Mouse (Mus musculus) yolk sac, embryonic 10.5 days (tissue): ENCODE results near the gene BC030867.
"Not testable (repeated sequence)": the region's sequence is repeated elsewhere in the genome, so short reads cannot be mapped to it uniquely, and the experiment has no call there.

ENCODE experiments used
- DNase-seq: peaks from one replicate; pipeline ENCODE4 v3.0.0-alpha.2; 2017; ENCODE audit warnings: low spot score

Gene BC030867

DNA sequence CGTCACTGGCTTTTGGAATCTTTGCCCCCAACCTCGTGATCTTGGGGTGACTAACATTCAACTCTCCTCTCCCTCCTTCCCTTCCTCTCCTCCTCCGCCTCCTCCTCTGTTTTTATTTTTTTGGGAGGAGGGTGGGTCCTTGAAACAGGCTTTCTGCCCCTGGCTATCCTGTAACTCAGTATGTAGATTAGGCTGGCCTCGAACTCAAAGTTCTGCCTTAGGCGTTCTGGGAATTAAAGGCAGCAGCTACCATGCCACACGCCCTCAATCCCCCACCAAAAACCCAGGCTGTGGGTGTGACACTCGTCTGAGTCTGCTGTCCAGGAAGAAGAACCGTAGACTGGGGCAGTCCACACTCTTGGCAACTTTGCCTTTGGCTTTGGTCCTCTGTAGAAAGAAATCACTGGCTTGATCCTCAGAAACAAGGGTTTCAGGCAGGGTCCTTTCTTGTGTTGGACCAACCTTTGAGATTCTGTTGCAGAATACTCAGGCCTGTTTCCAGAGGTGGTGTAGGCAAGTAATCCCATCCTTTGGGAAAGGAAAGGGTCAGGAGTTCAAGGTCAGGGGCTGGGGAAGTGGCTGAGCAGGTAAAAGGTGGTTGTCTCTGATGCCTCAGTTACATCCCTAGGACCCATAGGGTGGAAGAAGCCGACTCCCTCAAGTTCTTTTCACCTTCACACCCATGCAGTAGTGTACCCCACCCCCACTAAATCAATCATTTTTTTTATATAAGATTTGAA, 839 bp downstream of the BC030867 start:
- DNase-seq: no peak

DNA sequence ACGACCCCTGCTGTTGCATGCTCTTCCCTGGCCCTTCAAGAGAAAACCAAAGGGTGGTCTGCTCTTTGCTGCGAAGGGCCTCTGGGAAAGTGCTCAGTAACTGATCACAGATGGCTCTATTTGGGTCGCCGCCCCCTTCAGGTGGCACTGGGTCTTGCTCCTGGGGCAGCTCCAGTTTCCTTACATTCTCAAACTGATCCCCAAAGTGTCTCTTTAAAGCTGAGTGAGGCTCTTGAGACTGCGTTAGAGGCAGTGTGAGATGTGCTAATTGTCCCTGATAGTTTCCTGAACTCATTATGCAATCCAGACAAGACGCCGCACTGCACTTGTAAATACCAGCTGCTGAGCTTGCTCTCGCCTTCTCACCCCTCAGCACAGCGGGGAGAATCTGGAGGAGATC, 8.8 kb downstream of the BC030867 start:
- DNase-seq: no peak

DNA sequence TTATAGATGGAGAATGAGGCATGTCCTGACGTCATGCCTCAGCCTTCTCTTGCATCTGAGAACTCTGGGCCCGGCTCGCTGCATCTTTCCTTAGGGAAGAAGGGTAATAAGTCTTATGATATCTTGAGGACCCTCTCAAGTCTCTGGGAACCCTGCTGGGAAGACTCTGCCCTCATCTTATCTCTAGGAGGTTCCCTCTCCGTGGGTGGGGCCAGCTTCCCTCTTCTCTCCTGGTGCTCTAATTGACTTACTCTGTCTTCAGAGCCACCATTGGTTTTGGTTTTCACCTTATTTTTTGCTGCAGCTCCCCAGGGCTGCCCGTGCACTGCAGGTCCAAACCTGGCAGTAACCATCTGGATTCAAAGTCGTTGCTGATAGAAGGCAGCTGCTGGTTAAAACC, 9.4 kb downstream of the BC030867 start:
- no peak for DNase-seq

DNA sequence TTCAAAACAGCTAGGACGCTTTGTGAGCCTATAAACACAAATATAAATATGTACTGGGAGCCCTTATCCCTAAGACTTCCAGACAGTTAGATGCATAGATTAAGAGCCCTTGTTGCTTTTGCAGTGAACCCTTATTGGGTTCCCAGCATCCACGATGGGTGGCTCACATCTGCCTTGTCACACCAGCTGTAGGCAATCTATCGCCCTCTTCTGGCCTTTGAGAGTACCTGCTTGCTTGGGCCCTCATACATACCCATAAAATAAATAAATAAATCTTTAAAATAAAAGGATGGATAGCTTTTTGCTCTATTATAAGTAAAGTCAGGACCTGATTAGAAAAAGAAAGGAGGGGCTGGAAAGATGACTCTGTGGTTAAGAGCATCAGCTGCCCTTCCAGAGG, 9.8 kb downstream of the BC030867 start:
- no peak for DNase-seq

DNA sequence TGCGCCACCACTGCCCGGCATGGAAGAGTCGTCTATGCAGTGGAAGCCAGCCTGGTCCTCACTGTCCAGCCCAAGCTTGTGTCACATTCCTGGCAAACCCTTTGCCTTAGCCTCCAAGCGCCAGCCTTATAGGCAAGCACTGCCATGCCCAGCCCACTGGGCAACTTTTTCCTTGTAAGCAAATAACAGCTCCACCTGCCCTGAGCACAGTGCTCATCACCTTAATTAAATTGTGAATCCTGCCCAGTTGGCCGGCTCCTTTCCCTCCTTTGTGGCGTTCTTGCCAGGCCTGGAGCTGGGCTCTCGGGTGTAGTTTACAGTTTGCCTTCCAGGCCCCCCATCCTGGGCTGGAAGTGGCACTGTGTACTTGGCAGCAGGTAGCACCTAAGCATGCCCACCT, 14.5 kb downstream of the BC030867 start:
- DNase-seq: no peak

DNA sequence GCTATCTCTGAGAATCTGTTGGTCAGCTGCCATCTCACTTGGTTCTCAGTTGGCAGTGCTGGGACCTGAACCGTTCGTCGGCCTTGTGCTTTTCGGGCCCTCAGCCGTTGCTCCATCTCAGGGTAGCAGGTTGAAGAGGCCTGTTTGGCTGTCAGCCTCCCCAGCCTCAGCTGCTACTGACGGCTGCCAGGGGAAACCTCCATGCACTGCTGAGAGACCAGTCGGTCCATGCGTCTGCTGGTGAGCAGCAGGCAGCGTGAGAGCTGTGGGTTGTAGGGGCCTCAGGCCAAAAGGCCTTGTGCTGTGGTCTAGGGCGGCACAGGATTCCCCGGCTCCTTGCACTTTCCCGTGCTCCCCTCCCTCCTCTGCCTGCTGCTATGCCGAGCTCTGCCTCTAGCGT, 17.1 kb downstream of the BC030867 start:
- no peak for DNase-seq

DNA sequence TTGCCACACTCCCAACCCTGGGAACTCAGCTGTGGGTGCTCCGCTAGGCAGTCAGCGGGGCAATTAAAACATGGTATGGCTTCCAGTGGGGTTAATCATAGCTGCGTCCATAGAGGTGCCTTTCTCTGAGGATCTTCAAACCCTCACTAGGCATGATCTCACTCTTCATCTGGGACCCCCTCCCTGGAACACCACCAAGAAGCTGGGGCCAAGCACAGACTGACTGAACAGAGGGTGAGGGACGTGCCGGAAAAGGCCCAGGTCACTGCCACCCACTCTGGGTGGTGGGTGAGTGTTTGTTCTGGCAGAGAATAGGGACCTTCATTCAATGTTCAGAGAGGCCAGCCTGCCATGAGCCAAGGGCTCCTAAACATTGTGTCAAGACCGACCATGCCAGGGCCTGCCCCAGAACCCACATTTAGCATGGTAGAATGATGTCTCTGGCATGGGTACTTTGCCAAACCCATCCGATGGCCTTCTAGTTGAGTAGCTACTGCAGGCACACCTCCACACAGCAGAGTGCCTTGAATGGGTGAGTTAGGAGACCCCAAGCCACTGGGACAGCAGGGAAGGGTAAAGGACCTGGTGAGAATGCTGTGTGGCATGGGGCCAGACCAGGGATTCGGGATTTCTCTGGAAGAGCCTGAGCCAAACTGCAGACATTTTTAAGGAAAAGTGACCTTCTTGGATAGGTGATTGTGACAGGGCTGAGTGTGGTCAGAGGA, 18.1 kb downstream of the BC030867 start:
- no peak for DNase-seq

DNA sequence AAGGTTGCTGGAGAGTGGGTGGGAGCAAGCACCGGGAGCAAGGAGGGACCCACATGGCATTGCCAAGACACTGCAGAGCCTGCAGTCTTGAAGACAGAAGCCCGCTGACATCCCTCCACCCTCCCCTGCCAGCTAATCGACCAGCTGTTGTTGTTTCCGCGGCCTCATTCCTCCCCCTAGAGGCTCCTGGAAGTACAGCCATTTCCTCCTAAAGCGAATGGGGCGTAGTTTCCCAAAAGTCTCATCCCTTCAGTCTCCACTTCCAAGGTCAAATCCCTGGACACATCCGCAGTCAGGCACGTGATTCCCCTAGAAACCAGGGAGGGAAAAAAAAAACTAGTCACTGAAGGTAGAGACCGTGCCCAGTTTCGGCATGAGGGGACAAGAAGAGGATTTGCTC, 18.8 kb downstream of the BC030867 start:
- peak; percentile 47 for DNase-seq

DNA sequence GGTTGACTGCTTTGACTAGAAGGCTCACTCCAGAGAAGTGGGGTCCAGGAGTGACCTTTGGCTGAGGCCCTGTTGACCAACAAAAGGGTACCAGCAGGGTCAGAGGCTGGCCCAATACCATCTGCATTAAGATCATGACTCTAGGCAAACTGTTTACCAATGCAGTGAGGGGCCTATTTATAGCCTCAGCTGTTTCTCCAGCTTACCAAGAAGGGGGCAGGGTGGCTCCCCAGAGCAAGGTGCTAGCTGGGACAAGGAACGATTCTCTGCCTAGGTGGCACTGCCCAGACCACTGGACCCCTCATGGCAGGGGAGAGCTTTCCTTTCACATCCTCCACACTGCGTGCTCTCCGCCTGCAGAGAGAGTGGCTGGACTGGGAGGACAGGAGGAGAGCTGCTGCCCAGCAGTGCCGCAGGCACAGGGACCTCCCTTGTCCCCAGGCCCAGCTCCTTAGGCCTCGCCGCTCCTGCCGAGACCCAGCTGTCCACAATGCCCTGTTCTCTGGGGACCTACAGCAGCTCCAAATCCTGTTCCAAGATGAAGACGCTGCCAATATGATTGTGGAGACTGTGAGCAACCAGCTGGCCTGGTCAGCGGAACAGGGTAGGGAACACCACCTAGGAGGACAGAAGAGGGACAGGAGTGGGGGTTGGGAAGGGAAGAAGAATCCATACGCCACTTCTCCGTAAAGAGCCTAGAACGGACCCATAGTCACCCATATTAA, 20.0 kb downstream of the BC030867 start, which contains the start of gene Asb16:
Gene Asb16 (plus strand): TSS at position 224 of the 725 bp plus-strand sequence.
- DNase-seq: no peak

DNA sequence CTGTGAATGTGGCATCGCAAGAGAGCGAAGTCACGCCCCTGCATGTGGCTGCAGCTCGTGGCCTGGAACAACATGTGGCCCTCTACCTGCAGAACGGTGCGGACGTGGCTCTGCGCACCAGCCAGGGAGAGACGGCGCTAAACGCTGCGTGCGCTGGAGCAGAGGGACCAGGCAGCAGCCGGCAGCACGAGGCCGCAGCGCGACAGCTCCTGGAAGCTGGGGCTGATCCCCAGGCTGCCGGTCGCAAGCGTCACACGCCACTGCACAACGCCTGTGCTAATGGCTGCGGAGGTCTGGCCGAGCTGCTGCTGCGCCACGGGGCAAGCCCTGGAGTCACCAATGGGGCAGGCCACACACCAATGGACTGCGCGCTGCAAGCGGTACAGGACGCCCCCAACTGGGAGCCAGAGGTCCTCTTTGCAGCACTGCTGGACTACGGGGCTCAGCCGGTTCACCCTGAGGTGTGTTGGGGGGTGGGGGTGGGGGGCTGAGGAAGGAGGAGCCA, 27.8 kb downstream of the BC030867 start:
- peak; percentile 57 for DNase-seq

DNA sequence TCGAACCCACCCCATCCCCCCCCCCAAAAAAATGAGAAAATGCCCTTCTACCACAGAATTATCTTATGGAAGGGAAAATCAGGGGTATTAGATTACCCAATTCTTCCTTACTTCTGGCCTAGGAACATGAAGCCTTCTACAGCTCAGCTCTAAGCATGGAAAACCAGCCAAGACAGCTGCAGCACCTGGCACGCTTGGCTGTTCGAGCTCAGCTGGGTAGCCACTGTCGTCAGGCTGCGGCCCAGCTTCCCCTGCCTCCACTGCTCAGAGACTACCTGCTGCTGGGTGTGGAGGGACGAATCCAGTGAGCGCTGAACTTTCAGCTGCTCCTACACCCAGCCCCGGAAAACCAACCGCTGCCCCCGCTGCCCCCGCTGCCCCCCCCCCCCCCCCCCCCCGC, 29.1 kb downstream of the BC030867 start:
- no peak for DNase-seq

DNA sequence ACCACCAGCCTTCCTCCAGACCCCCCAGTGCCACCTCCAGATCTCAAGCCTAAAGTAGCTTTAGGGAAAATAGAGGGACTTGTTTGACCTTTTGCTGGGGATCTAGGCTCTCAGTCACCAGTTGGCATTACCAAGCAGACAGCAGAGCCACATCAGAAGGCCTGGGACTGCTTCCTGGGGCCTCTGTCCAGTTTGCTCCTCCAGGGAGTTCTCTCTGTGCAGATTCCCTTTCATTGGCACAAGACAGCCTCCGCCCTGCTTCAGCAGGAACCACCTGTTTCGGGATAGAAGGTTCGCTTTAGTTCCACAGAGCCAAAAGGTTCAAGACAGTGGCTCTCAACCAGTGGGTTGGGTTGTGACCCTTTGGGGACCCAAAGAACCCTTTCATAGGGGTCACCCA, 30.9 kb downstream of the BC030867 start:
- no peak for DNase-seq

DNA sequence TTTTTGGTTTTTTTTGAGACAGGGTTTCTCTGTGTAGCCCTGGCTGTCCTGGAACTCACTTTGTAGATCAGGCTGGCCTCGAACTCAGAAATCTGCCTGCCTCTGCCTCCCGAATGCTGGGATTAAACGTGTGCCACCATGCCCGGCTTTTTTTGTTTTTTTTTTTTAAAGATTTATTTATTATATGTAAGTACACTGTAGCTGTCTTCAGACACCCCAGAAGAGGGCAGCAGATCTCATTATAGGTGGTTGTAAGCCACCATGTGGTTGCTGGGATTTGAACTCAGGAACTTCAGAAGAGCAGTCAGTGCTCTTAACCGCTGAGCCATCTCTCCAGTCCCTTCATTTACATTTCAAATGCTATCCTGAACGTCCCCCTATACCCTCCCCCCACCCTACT, 31.6 kb downstream of the BC030867 start:
- DNase-seq: not testable (repeated sequence)

DNA sequence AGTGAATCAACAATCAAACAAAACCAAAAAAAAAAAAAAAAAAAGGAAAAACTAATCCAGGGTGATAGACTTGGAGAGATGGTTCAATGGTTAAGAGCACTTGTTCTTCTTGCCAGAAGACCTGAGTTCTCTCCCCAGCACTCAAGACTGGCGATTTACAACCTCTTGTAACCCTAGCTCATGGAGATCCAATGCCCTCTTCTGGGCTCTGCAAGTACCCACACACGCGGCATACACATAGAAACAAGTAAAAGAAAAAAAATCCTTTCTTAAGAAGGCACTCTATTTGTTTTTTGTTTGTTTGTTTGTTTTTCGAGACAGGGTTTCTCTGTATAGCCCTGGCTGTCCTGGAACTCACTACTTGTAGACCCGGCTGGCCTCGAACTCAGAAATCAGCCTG, 35.2 kb downstream of the BC030867 start:
- DNase-seq: no peak

DNA sequence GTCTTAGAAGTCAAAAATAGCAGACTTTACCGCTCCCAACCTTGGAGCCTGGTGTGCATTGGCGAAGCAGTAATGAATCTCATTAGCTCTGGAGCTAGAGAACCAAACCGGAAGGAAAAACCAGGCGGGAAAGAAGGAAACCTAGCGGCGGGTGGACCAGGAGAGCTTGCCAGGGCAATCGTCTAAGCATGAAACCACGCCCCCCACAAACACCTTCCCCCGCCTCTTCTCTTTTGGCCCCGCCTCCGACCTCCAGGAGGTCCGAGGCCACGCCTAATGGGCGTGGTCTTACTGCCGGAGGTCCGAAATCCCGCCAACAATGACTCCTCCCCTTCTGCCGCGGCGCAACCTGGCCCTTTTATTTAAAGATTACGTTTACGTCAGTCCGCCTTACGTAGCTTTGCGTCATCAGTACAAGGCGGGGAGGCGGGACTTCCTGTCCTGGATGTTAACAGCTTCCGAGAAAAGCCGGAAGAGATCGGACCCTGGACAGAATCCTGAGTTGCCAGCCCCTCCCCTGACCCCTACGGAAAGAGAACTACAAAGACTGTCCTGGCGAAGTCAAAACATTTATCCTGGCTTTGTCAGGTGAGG, 35.9 kb downstream of the BC030867 start, which contains the start of gene Tmub2:
Gene Tmub2 (plus strand): TSS at position 431 of the 594 bp plus-strand sequence.
- peak; percentile 98 for DNase-seq

DNA sequence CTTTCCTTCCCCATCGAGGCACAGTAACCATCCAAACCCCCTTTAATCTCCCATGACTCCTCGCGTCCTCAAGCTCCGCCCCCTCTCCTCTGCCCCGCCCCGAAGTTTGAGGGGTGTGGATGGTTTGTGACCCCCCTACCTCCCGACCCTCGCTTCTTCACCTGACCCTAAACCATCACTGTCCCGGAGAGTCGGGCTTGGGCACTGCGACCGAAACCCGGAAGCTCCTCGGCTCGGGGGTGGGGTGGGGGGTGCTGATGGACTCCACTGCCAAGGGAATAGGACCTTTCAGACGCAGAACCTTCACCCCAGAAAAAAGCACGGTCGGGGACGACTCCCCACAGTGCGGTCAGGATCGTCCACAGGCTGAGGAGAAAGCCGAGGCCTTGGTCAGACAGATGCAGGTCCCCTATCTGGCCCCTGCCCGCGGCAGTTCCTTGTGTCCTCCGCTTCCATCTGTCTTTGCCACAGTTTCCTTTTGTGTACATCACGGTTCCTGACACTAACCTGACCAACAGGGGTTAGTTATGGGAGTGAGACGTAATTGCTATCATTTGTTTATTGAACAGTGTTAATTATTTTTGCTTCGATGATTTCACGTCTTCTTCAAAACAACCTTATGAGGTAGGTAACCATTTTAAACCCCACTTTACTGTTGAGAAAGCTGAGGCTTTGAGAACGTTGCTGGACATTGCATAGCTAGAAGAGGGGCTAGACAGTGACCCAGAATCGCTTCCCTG, 36.6 kb downstream of the BC030867 start:
- DNase-seq: no peak

DNA sequence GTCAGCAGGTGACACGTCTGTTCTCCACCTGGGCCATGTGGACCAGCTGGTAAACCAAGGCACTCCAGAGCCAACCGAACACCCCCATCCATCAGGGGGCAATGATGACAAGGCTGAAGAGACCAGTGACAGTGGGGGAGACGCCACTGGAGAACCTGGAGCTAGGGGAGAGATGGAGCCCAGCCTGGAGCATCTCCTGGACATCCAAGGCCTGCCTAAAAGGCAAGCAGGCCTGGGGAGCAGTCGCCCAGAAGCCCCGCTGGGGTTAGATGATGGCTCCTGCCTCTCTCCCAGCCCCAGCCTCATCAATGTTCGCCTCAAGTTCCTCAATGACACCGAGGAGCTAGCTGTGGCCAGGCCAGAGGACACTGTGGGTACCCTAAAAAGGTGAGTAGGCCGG, 38.8 kb downstream of the BC030867 start:
- DNase-seq: no peak

DNA sequence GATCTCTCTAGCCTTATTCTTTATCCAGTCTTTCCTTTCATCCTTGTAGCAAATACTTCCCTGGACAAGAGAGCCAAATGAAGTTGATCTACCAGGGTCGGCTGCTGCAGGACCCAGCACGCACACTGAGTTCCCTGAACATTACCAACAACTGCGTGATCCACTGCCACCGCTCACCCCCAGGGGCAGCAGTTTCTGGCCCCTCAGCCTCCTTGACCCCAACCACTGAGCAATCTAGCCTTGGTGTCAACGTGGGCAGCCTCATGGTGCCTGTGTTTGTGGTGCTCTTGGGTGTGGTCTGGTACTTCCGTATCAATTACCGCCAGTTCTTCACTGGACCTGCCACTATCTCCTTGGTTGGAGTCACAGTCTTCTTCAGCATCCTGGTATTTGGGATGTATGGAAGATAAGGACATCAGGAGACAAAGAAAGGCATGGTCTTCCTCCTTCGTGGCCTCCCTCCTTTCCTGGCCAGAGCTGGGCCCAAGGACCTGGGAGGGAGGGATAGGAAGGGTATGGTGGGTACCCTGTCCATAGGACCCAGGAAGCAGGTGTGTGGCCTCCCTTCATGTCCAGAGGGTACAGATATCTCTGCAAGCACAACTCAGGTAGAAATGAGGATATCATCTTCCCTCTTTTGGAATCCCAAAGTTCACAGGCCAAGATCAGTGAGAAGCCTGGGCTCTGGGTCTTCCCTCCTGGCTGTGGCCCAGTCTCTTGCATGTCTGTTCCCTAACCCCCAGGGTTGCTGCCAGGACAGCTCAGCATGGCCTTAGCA, 39.5 kb downstream of the BC030867 start:
- DNase-seq: no peak

DNA sequence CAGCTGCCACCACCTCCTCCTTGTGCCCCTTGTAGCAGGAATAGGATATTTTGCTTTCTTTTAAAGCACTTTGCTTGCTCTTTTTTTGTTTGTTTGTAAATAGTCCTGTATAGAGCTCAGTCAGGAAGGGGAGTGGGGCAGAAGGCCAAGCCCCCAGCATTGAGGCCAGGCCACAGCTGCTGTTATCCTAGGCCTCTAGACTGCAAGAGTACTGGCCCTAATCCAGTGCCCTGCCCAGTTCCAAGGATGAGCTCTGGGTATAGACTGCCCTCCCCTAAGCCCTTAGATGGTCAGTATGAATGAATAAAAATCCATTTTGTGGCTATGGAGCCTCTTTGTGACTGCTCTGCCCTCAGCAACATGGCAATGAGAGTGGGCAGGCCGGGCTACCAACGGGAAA, 40.2 kb downstream of the BC030867 start:
- DNase-seq: no peak

DNA sequence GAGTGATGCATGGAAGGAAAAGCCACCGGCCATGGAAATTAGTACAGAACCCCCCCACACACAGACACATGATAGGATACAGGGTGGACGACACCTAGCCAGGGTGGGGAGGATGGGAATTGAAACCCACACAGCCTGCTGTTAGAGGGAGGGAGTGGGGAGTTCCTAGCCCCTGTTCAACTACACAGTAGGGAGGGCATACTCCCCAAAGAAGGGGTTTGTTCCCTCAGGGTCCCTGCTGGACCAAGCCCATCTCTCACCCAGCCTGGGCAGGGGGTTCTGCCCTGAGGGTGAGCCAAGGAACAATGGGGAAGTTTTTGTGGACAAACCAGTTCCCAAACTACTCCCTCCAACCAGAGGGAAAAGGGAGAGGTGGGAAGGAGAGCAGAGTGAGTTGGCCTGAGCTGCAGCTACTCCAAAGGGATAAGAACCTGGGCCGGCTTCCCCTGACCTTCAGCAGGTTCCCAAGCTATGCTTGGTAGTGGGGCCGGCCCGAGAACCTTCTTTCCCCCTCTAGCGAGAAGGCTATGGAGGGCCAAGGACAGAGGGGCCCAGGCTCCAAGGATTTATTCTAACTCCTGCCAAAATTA, 40.9 kb downstream of the BC030867 start:
- no peak for DNase-seq
